8 mouse cellular contexts compared by ENCODE assay signal in the genomic region with DNA sequence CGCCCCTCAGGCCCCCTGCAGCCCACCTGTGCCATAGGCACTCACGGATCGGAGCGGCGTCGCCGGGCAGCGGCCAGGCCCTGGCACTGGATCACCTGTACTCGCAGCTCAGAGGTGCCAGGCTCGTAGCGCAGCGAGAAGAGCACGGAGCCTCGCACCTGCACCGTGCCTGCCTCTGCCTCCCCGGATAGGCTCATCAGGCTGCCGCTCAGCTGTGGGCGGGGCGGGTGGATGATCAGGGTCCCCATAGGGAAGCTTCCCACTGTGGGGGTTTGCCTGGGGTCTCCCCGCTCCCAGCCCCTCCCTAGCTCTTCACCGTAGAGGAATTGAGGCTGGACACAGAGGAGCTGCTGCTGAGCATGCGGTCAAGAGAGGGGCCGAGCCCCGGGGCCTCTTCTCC. TPM values are rescaled to one million over a fixed set of nuclear protein-coding genes. Genes with fewer than 3 reads are reported as not detected.
DNase-seq lines count a peak whose midpoint lies in the region; ATAC-seq lines count a peak whose summit lies in the region.
"Had no signal": no experiment of that assay in that cellular context is flagged by ENCODE, and none has a peak within 500 bp of the region (broad histone marks: within the 10 kb centered on the region; RNA-seq: fewer than 3 reads in every experiment).

No protein-coding gene starts in this region.

- no peak overlapping the region for H3K27ac ChIP-seq in liver, embryonic 11.5 days (ENCODE audit: low read depth, low read length)
- H3K27ac ChIP-seq in intestine, embryonic 14.5 days (ENCODE audit: low read depth), result no peak overlapping the region
- no peak overlapping the region for H3K27ac ChIP-seq in liver, embryonic 16.5 days (ENCODE audit: low read length)

- H3K4me1 ChIP-seq in liver, embryonic 11.5 days (replicated peaks; ENCODE audit: control insufficient read depth, insufficient read depth, low read length), result no peaks in the 10 kb centered on the region
- H3K4me1 ChIP-seq in intestine, embryonic 14.5 days (replicated peaks; ENCODE audit: control insufficient read depth, insufficient read depth, low read length), result no peaks in the 10 kb centered on the region
- H3K4me1 ChIP-seq in liver, embryonic 16.5 days (ENCODE audit: control insufficient read depth, low read depth, low read length), result peaks cover 4% of the 10 kb centered on the region; the same call in 1 of the 2 replicates

- H3K9ac ChIP-seq in liver, embryonic 11.5 days (ENCODE audit: low read depth, low read length), result no peak overlapping the region
- no peak overlapping the region for H3K9ac ChIP-seq in intestine, embryonic 14.5 days (ENCODE audit: low read length)
- no peak overlapping the region for H3K9ac ChIP-seq in liver, embryonic 16.5 days (ENCODE audit: low read depth, low read length)

- DNase-seq in liver, embryonic 11.5 days (ENCODE audit: low spot score), result no peak
- DNase-seq in liver, result no peak
- DNase-seq in brain, adult 2 months (ENCODE audit: low read depth, low spot score), result peak; percentile 21
- DNase-seq in intestine, embryonic 14.5 days (ENCODE audit: low spot score), result peak; percentile 73
- no peak for DNase-seq in left cerebral cortex, adult 11 months (ENCODE audit: low spot score)

- no peak overlapping the region for H3K4me3 ChIP-seq in liver, embryonic 11.5 days (ENCODE audit: low read depth, low read length)
- no peak overlapping the region for H3K4me3 ChIP-seq in intestine, embryonic 14.5 days (ENCODE audit: low read depth, low read length)
- H3K4me3 ChIP-seq in liver, embryonic 16.5 days (ENCODE audit: low read depth, low read length), result no peak overlapping the region

- peak overlapping the region; percentile 12; the same call in 1 of the 2 replicates for H3K4me2 ChIP-seq in liver, embryonic 11.5 days
- peak overlapping the region; percentile 25 for H3K4me2 ChIP-seq in intestine, embryonic 14.5 days (ENCODE audit: low read length)
- 0 out of 2 replicates have a peak overlapping the region, but pooled peaks have one; percentile 2 for H3K4me2 ChIP-seq in liver, embryonic 16.5 days (ENCODE audit: low read depth, low read length)

- H3K36me3 ChIP-seq in liver, embryonic 11.5 days (ENCODE audit: control insufficient read depth, insufficient read depth, low read length), result no peaks in the 10 kb centered on the region
- H3K36me3 ChIP-seq in intestine, embryonic 14.5 days (ENCODE audit: control insufficient read depth, insufficient read depth, low read length), result no peaks in the 10 kb centered on the region
- H3K36me3 ChIP-seq in liver, embryonic 16.5 days (ENCODE audit: control insufficient read depth, insufficient read depth), result no peaks in the 10 kb centered on the region

- ATAC-seq in liver, embryonic 11.5 days (replicated peaks; ENCODE audit: low FRiP score), result no peak
- no peak for ATAC-seq in intestine, embryonic 14.5 days (replicated peaks; ENCODE audit: low FRiP score, low TSS enrichment, low read depth)
- no peak for ATAC-seq in liver, embryonic 16.5 days (ENCODE audit: low read depth)
- no peak for ATAC-seq in erythroblast, adult 5-6 weeks (replicated peaks; ENCODE audit: low FRiP score, poor library complexity, severe bottlenecking)

- 18% methylated on average over 24 of the region's 24 CpGs for WGBS in liver, embryonic 11.5 days
- 14% methylated on average over 24 of the region's 24 CpGs for WGBS in intestine, embryonic 14.5 days
- 41% methylated on average over 24 of the region's 24 CpGs for WGBS in liver, embryonic 16.5 days (ENCODE audit: insufficient replicate concordance)

- no peaks in the 10 kb centered on the region for H3K9me3 ChIP-seq in liver, embryonic 11.5 days (ENCODE audit: control insufficient read depth, low read length)
- no peaks in the 10 kb centered on the region for H3K9me3 ChIP-seq in intestine, embryonic 14.5 days (ENCODE audit: control insufficient read depth, low read length)
- H3K9me3 ChIP-seq in liver, embryonic 16.5 days (replicated peaks; ENCODE audit: control insufficient read depth, low read length), result no peaks in the 10 kb centered on the region

- peaks cover 36% of the 10 kb centered on the region for H3K27me3 ChIP-seq in liver, embryonic 11.5 days (replicated peaks; ENCODE audit: control insufficient read depth, insufficient read depth, low read length)
- peaks cover 36% of the 10 kb centered on the region for H3K27me3 ChIP-seq in intestine, embryonic 14.5 days (replicated peaks; ENCODE audit: control insufficient read depth, insufficient read depth, low read length)
- peaks cover 16% of the 10 kb centered on the region for H3K27me3 ChIP-seq in liver, embryonic 16.5 days (ENCODE audit: control insufficient read depth, insufficient read depth, low read depth, low read length)

RNA-seq across cellular contexts. Expression of a gene that starts 6.1 kb away (rescaled TPM):
- 0.39 and 0.52 TPM in 2 replicates for polyA plus RNA-seq in liver, embryonic 11.5 days (2014; fragmentation: Nextera tagmentation; extraction: Ambion mirVana)
- polyA plus RNA-seq in intestine, embryonic 14.5 days (2014; fragmentation: Nextera tagmentation; extraction: Ambion mirVana), result 1.5 and 2.2 TPM in 2 replicates
- polyA plus RNA-seq in liver, embryonic 16.5 days (2015; fragmentation: Nextera tagmentation; extraction: Ambion mirVana), result 1.1 and 1.4 TPM in 2 replicates
- 0.96 and 1.0 TPM in 2 replicates for total RNA-seq in erythroblast, adult 5-6 weeks (2015; ENCODE audit: low replicate concordance)
- total RNA-seq in erythroblast, adult 5-6 weeks (2017; ENCODE audit: low replicate concordance), result 0.28 and 1.4 TPM in 2 replicates

RNA-seq across cellular contexts. Expression of a gene that starts 16.2 kb away (rescaled TPM):
- polyA plus RNA-seq in liver, embryonic 11.5 days (2014; fragmentation: Nextera tagmentation; extraction: Ambion mirVana), result 2.2 and 3.5 TPM in 2 replicates
- 2.8 and 3.2 TPM in 2 replicates for polyA plus RNA-seq in intestine, embryonic 14.5 days (2014; fragmentation: Nextera tagmentation; extraction: Ambion mirVana)
- polyA plus RNA-seq in liver, embryonic 16.5 days (2015; fragmentation: Nextera tagmentation; extraction: Ambion mirVana), result 2.2 and 3.0 TPM in 2 replicates
- total RNA-seq in erythroblast, adult 5-6 weeks (2015; ENCODE audit: low replicate concordance), result 0.96 and 4.6 TPM in 2 replicates
- total RNA-seq in erythroblast, adult 5-6 weeks (2017; ENCODE audit: low replicate concordance), result 0.42 TPM in 1 of 2 replicates, not detected in the other

RNA-seq across cellular contexts. Expression of a gene that starts 20.8 kb away (rescaled TPM):
- polyA plus RNA-seq in liver, embryonic 11.5 days (2014; fragmentation: Nextera tagmentation; extraction: Ambion mirVana), result 73.5 and 74.2 TPM in 2 replicates
- 84.6 and 89.7 TPM in 2 replicates for polyA plus RNA-seq in intestine, embryonic 14.5 days (2014; fragmentation: Nextera tagmentation; extraction: Ambion mirVana)
- 32.7 and 34.9 TPM in 2 replicates for polyA plus RNA-seq in liver, embryonic 16.5 days (2015; fragmentation: Nextera tagmentation; extraction: Ambion mirVana)
- 9.8 and 22.3 TPM in 2 replicates for total RNA-seq in erythroblast, adult 5-6 weeks (2015; ENCODE audit: low replicate concordance)
- 1.5 and 6.7 TPM in 2 replicates for total RNA-seq in erythroblast, adult 5-6 weeks (2017; ENCODE audit: low replicate concordance)

RNA-seq across cellular contexts. Expression of a gene that starts 44.5 kb away (rescaled TPM):
- polyA plus RNA-seq in liver, embryonic 11.5 days (2014; fragmentation: Nextera tagmentation; extraction: Ambion mirVana), result 0.17 TPM in 1 of 2 replicates, not detected in the other
- not detected in 2 replicates for polyA plus RNA-seq in intestine, embryonic 14.5 days (2014; fragmentation: Nextera tagmentation; extraction: Ambion mirVana)
- not detected in 2 replicates for polyA plus RNA-seq in liver, embryonic 16.5 days (2015; fragmentation: Nextera tagmentation; extraction: Ambion mirVana)
- total RNA-seq in erythroblast, adult 5-6 weeks (2015; ENCODE audit: low replicate concordance), result not detected in 2 replicates
- not detected in 2 replicates for total RNA-seq in erythroblast, adult 5-6 weeks (2017; ENCODE audit: low replicate concordance)
- total RNA-seq: liver, adult 2 months had no signal
- polyA plus RNA-seq: liver, adult 2 months had no signal

RNA-seq across cellular contexts. Expression of a gene that starts 44.9 kb away (rescaled TPM):
- 0.70 and 0.77 TPM in 2 replicates for polyA plus RNA-seq in liver, embryonic 11.5 days (2014; fragmentation: Nextera tagmentation; extraction: Ambion mirVana)
- polyA plus RNA-seq in intestine, embryonic 14.5 days (2014; fragmentation: Nextera tagmentation; extraction: Ambion mirVana), result 1.9 and 2.5 TPM in 2 replicates
- 0.13 TPM in 1 of 2 replicates, not detected in the other for polyA plus RNA-seq in liver, embryonic 16.5 days (2015; fragmentation: Nextera tagmentation; extraction: Ambion mirVana)
- total RNA-seq in erythroblast, adult 5-6 weeks (2015; ENCODE audit: low replicate concordance), result not detected in 2 replicates
- total RNA-seq in erythroblast, adult 5-6 weeks (2017; ENCODE audit: low replicate concordance), result not detected in 2 replicates
- total RNA-seq: liver, adult 2 months had no signal
- polyA plus RNA-seq: liver, adult 2 months had no signal

Comparison
In these comparisons a context has a peak if more than half of its experiments do, and no peak if none do; other contexts are left out.
1. DNase-seq: peak in brain, adult 2 months (single experiment) and intestine, embryonic 14.5 days (single experiment); none in liver, embryonic 11.5 days (single experiment), liver (single experiment) and left cerebral cortex, adult 11 months (single experiment).
2. Peak in every context shown above with its lines, with median percentiles within 50 percentile points of each other: H3K4me2 ChIP-seq.